Mouse (Mus musculus): Measurements from ENCODE around the gene Pxn. TPM values are rescaled to one million over a fixed set of nuclear protein-coding genes. Genes with fewer than 3 reads are reported as not detected.
"Not testable (repeated sequence)": the region's sequence is repeated elsewhere in the genome, so short reads cannot be mapped to it uniquely, and the experiment has no call there.

The Pxn gene
- polyA plus RNA-seq, 1 experiment from 2014 or later: 32.6 TPM

- Histone ChIP-seq H3K4me1 (replicated peaks) (peaks cover 42% of the 10 kb centered on the region), H3K4me3 (no peak overlapping the region), H3K27ac (no peak overlapping the region), H3K36me3 (peaks cover 22% of the 10 kb centered on the region), H3K27me3 (ENCODE audit: insufficient read depth, poor library complexity, severe bottlenecking) (no peaks in the 10 kb centered on the region), H3K9me3 (no peaks in the 10 kb centered on the region)
- no peak for DNase-seq (ENCODE audit: low spot score)
- 93% methylated on average over 7 of the region's 7 CpGs for WGBS
These were observed 10.4 kb downstream of the Pxn start for GRCm38 (mm10) chr5:115516908-115517307.

GRCm38 (mm10) chr5:115517501-115517900, 11.0 kb downstream of the Pxn start:
- no peak overlapping the region for H3K4me3 ChIP-seq
- WGBS: 94% methylated on average over 9 of the region's 9 CpGs
- no peaks in the 10 kb centered on the region for H3K9me3 ChIP-seq
- no peaks in the 10 kb centered on the region for H3K27me3 ChIP-seq (ENCODE audit: insufficient read depth, poor library complexity, severe bottlenecking)
- no peak for DNase-seq (ENCODE audit: low spot score)
- peaks cover 45% of the 10 kb centered on the region for H3K4me1 ChIP-seq (replicated peaks)
- H3K27ac ChIP-seq: no peak overlapping the region
- H3K36me3 ChIP-seq: peaks cover 22% of the 10 kb centered on the region

GRCm38 (mm10) chr5:115518214-115518613, 11.7 kb downstream of the Pxn start:
- DNase-seq (ENCODE audit: low spot score); H3K27ac ChIP-seq; H3K27me3 ChIP-seq (ENCODE audit: insufficient read depth, poor library complexity, severe bottlenecking); H3K9me3 ChIP-seq; H3K4me3 ChIP-seq: not testable (repeated sequence)
- peaks cover 52% of the 10 kb centered on the region for H3K4me1 ChIP-seq (replicated peaks)
- peaks cover 22% of the 10 kb centered on the region for H3K36me3 ChIP-seq
- WGBS: 93% methylated on average over 8 of the region's 8 CpGs

- no peak for DNase-seq (ENCODE audit: low spot score)
- Histone ChIP-seq H3K9me3 (no peaks in the 10 kb centered on the region), H3K27me3 (ENCODE audit: insufficient read depth, poor library complexity, severe bottlenecking) (no peaks in the 10 kb centered on the region), H3K4me3 (no peak overlapping the region), H3K4me1 (replicated peaks) (peaks cover 61% of the 10 kb centered on the region), H3K36me3 (peaks cover 22% of the 10 kb centered on the region), H3K27ac (peak overlapping the region; percentile 68)
- 62% methylated on average over 21 of the region's 21 CpGs for WGBS
These were observed 13.9 kb downstream of the Pxn start for GRCm38 (mm10) chr5:115520325-115520869.

DNA sequence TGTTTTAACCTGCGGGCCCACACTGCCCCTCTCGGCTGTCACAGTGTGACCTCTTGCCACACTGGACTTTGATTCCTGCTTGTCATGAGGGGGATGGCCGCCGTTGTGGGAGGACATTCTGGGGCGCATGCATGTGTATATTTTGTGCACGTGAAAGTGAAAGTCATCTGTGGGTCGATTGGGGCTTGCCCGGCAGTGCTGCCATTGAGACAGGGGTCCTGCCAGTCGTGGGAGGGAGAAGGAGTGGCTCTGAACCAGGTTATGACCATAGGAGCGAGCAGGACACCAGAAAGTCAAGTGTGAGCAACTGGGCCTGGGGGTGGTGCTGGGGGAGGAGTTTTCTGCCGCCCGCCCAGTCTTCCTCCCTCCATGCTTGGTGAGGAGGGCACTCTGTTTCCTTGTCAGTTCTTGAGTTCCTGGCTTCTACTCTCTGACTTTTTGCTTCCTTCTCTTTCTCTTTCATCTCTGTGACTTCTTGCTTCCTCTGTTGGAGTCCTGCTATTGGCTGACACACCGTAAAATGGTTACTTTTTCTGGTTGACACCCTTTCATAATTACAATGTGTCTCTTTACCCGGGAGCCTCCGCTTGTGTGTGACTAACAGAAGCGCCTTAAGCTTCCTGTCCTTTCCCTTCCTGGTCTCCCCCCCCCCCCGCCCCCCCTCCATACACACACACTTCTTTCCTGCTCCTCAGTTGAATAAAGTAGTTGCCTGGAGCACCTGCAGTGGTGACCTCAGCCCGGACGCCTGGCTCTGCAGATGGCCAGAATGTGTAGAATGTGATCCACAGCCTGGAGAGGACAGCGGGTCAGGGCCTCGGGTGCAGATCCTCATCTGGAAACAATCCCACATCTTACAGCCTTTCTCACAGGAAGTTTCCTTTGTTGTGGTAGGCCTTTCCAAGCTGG, 15.3 kb downstream of the Pxn start:
- 65% methylated on average over 21 of the region's 21 CpGs for WGBS
- H3K4me1 ChIP-seq (replicated peaks): peaks cover 64% of the 10 kb centered on the region

DNA sequence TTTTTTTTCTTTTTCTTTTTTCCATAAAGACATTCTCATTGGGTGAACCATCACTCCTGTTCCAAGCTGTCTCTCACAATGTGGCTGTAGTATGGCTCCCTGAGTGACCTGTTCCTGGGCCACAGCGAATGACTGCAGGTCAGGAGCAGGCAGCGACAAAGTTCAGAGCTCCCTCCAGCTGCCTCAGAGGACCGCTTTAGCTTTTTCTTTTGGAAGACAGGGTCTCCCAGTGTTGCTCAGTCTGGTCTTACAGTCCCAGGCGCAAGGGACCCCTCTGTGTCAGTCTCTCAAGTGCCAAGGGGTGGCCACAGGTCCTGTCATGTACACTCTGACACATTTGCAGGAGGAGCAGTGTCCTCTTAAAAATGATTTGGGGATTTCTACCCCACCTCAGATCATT, 16.1 kb downstream of the Pxn start:
- H3K27ac ChIP-seq: peak overlapping the region; percentile 81
- DNase-seq (ENCODE audit: low spot score): no peak
- H3K9me3 ChIP-seq: no peaks in the 10 kb centered on the region
- 79% methylated on average over 4 of the region's 4 CpGs for WGBS
- no peaks in the 10 kb centered on the region for H3K27me3 ChIP-seq (ENCODE audit: insufficient read depth, poor library complexity, severe bottlenecking)
- peaks cover 64% of the 10 kb centered on the region for H3K4me1 ChIP-seq (replicated peaks)
- H3K4me3 ChIP-seq: no peak overlapping the region
- H3K36me3 ChIP-seq: peaks cover 5% of the 10 kb centered on the region; the same call in 1 of the 2 replicates

More for the DNA sequence above, 15.3 kb downstream of the Pxn start:
- Histone ChIP-seq H3K9me3 (no peaks in the 10 kb centered on the region), H3K4me3 (0 out of 2 replicates have a peak overlapping the region, but pooled peaks have one; percentile 11), H3K27me3 (ENCODE audit: insufficient read depth, poor library complexity, severe bottlenecking) (no peaks in the 10 kb centered on the region), H3K27ac (peak overlapping the region; percentile 81), H3K36me3 (peaks cover 12% of the 10 kb centered on the region)
- peak; percentile 68 for DNase-seq (ENCODE audit: low spot score)

DNA sequence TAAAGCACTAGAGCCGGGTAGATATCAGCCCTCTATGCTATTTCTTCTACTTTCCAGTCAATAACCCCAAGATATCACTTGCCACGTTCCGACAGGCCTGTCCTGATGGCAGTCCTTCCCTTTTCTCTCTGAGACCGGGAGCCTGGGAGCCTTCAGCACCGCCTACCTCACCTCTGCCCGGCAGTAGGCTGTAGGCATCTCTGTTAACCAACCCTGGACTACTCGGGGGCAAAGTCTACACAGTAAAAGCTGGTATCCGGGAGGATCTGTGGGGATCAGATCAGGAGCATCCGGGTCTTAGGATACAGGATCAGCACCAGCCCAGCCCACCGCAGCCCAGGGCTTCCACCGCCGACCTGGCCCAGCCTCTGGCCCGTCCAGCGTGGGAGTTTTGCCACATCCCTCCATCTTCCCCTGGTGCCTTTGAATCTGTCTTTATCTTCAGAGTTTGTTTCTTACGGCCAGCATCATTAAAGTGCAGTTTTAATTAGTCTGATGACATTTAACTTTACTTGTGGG, 16.6 kb downstream of the Pxn start:
- Histone ChIP-seq H3K27ac (peak overlapping the region; percentile 81; the same call in 1 of the 2 replicates), H3K36me3 (peaks cover 4% of the 10 kb centered on the region; the same call in 1 of the 2 replicates), H3K27me3 (ENCODE audit: insufficient read depth, poor library complexity, severe bottlenecking) (no peaks in the 10 kb centered on the region), H3K4me3 (no peak overlapping the region), H3K9me3 (no peaks in the 10 kb centered on the region), H3K4me1 (replicated peaks) (peaks cover 66% of the 10 kb centered on the region)
- 75% methylated on average over 15 of the region's 15 CpGs for WGBS
- no peak for DNase-seq (ENCODE audit: low spot score)

GRCm38 (mm10) chr5:115523971-115524370, 17.5 kb downstream of the Pxn start:
- 4% methylated on average over 15 of the region's 15 CpGs for WGBS
- H3K4me3 ChIP-seq: peak overlapping the region; percentile 32

DNA sequence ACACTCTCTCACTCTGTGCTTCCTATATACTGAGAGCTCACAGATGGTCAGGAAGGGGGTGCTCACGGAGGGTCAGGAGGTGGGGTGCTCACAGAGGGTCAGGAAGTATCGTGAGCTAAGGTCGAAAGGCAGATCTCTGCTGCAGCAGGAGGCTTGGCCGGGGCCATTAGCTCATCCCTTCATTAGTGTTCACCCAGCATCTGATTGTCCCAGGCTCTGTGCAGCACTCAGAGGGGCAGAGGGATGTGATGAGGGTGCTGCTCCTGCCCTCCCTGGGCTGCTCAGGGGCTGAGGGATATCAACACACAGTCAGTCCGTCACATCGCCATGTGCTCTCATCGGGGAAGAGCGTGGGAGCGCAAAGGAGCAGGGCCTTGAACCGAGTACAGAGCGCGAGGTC, 18.0 kb downstream of the Pxn start:
- Histone ChIP-seq H3K9me3 (no peaks in the 10 kb centered on the region), H3K4me3 (peak overlapping the region; percentile 32), H3K27ac (peak overlapping the region; percentile 81), H3K4me1 (replicated peaks) (peaks cover 77% of the 10 kb centered on the region), H3K27me3 (ENCODE audit: insufficient read depth, poor library complexity, severe bottlenecking) (no peaks in the 10 kb centered on the region), H3K36me3 (no peaks in the 10 kb centered on the region)
- 50% methylated on average over 12 of the region's 12 CpGs for WGBS
- DNase-seq (ENCODE audit: low spot score): no peak

More at GRCm38 (mm10) chr5:115523971-115524370, 17.5 kb downstream of the Pxn start:
- peak; percentile 65 for DNase-seq (ENCODE audit: low spot score)
- peak overlapping the region; percentile 81 for H3K27ac ChIP-seq
- no peaks in the 10 kb centered on the region for H3K9me3 ChIP-seq
- no peaks in the 10 kb centered on the region for H3K36me3 ChIP-seq
- H3K4me1 ChIP-seq (replicated peaks): peaks cover 72% of the 10 kb centered on the region
- H3K27me3 ChIP-seq (ENCODE audit: insufficient read depth, poor library complexity, severe bottlenecking): no peaks in the 10 kb centered on the region

GRCm38 (mm10) chr5:115525416-115525815, 18.9 kb downstream of the Pxn start:
- Histone ChIP-seq H3K4me1 (replicated peaks) (peaks cover 81% of the 10 kb centered on the region), H3K27ac (peak overlapping the region; percentile 70), H3K36me3 (no peaks in the 10 kb centered on the region), H3K4me3 (no peak overlapping the region), H3K9me3 (no peaks in the 10 kb centered on the region), H3K27me3 (ENCODE audit: insufficient read depth, poor library complexity, severe bottlenecking) (no peaks in the 10 kb centered on the region)
- WGBS: 86% methylated on average over 4 of the region's 4 CpGs
- DNase-seq (ENCODE audit: low spot score): no peak

DNA sequence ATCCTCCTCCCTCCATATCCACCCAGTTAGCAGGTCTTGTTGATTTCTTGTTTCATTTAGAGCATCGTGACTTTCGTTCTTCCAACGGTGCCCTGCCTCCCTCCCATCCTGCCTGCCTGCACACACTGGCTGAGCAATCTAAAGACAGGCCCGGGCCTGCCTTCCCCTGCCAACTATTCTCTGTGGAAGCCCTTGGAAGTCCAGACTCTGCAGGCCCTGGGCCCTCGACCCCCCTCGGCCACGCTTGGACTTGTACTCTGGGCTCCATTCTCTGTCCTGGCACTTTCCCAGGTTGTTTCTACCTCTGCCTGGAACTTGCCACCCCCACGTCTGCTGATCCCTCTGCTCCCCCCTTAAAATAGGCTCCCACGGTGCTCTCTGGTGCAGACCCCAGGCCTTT, 19.5 kb downstream of the Pxn start:
- H3K4me1 ChIP-seq (replicated peaks): peaks cover 81% of the 10 kb centered on the region
- DNase-seq (ENCODE audit: low spot score): no peak
- no peaks in the 10 kb centered on the region for H3K9me3 ChIP-seq
- 87% methylated on average over 9 of the region's 9 CpGs for WGBS
- H3K36me3 ChIP-seq: no peaks in the 10 kb centered on the region
- no peaks in the 10 kb centered on the region for H3K27me3 ChIP-seq (ENCODE audit: insufficient read depth, poor library complexity, severe bottlenecking)
- H3K4me3 ChIP-seq: no peak overlapping the region
- H3K27ac ChIP-seq: peak overlapping the region; percentile 70

DNA sequence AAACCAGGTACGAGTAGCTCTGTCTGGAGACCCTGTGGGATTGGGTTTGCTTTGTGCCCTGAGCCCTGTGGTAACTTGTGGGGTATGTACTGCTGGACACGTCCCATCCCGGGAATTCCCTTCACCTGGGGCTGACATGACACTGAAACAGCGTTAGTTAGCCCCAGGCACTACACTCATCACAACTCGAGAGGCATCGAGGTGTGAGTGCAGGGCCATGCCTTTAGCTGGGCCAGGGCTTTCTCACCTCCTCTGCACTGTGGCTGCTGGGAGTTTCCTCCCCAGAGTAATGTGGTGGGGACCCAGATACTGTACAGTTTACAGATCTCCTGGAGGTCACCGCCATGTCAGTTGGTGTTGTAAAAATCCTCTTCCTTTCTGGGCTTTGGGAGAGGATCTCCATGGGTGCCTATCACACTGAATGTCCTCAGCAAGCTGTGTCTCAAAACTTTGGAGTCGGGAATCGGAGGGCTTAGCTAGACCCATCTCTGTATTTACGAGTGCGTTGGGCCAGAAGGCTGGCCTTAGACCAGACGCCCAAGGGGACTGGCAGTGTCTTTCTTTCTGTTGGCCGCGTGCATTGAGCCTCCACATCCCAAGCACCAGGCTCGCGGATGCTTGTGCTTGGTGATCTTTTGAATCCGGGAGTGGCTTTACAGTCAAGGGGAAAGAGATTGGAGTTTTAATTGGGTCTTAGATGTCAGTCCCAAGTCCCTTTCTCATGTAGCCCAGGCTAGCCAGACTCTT, 20.2 kb downstream of the Pxn start:
- no peak overlapping the region for H3K4me3 ChIP-seq
- no peak for DNase-seq (ENCODE audit: low spot score)
- H3K4me1 ChIP-seq (replicated peaks): peaks cover 81% of the 10 kb centered on the region
- no peaks in the 10 kb centered on the region for H3K9me3 ChIP-seq
- no peaks in the 10 kb centered on the region for H3K36me3 ChIP-seq
- peak overlapping the region; percentile 70; the same call in 1 of the 2 replicates for H3K27ac ChIP-seq
- H3K27me3 ChIP-seq (ENCODE audit: insufficient read depth, poor library complexity, severe bottlenecking): no peaks in the 10 kb centered on the region
- 88% methylated on average over 17 of the region's 17 CpGs for WGBS

All from hindbrain, embryonic 10.5 days (tissue).